Mouse (Mus musculus) heart, embryonic 10.5 days (tissue): ENCODE results near the gene Gm17657. TPM values are rescaled to one million over a fixed set of nuclear protein-coding genes. Genes with fewer than 3 reads are reported as not detected.

ENCODE experiments used
- DNase-seq: peaks from one replicate; pipeline ENCODE4 v3.0.0-alpha.2; 2017; ENCODE audit warnings: low spot score
- H3K27ac ChIP-seq: fragments of 300-500 bp; sonication (generic); 2 replicates; pipeline ENCODE4 v1.5.1; 2016; ENCODE audit warnings: mild to moderate bottlenecking
- H3K27me3 ChIP-seq: fragments of 300-500 bp; sonication (generic); 2 replicates; pipeline ENCODE4 v1.6.1; 2016; ENCODE audit warnings: mild to moderate bottlenecking; ENCODE audit not compliant: poor library complexity, insufficient read depth, severe bottlenecking
- H3K36me3 ChIP-seq: fragments of 300-500 bp; sonication (generic); 2 replicates; pipeline ENCODE4 v1.6.1; 2016; ENCODE audit warnings: mild to moderate bottlenecking, moderate library complexity
- H3K4me1 ChIP-seq: fragments of 300-500 bp; sonication (generic); 2 replicates; pipeline ENCODE4 v1.6.1; 2016; ENCODE audit warnings: mild to moderate bottlenecking
- H3K4me3 ChIP-seq: fragments of 300-500 bp; sonication (generic); 2 replicates; pipeline ENCODE4 v1.5.1; 2016; ENCODE audit warnings: mild to moderate bottlenecking, moderate library complexity
- H3K9me3 ChIP-seq: fragments of 300-500 bp; sonication (generic); 2 replicates; pipeline ENCODE4 v1.6.1; 2016; ENCODE audit warnings: mild to moderate bottlenecking, moderate library complexity
- whole genome bisulfite sequencing: fragments of 180-500 bp; shearing (Covaris S2); methylation state at CpG from one replicate; pipeline ENCODE4 v1.1.7; 2016; 5-methylcytosine and 5-hydroxymethylcytosine counted together
- polyA plus RNA-seq: library from polyadenylated mRNA; unstranded; fragments of >200 nt; fragmentation: Nextera tagmentation; extraction: Ambion mirVana; gene quantifications from 2 replicates; pipeline ENCODE4 v1.2.1, GENCODE M21; 2016

The Gm17657 gene
- polyA plus RNA-seq, 1 experiment from 2014 or later, result not detected

- peaks cover 14% of the 10 kb centered on the region for H3K4me1 ChIP-seq
- WGBS, result 71% methylated on average over 6 of the region's 6 CpGs
These were observed 53.0 kb downstream of the Gm17657 start for GRCm38 (mm10) chr17:29496211-29497070.

DNA sequence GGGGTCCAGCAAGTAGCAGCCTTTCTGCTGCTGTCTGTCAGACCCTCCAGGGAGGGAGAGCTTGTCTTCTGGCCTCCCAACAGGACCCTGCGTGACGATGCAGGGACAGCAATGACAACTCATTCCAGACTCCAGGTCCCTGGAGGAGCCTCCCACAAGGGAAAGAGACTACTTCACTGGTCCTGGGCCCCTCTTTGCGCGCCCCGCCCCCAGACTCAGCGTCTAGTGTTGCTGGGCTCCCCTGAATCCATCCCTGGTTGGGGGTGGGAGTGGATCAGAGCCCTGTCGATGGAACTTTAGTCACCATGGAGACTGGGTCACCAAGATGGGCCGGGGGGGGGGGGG lies 54.7 kb downstream of the Gm17657 start:
- Histone ChIP-seq H3K27ac (peak overlapping the region; percentile 30; the same call in 1 of the 2 replicates), H3K9me3 (no peaks in the 10 kb centered on the region), H3K36me3 (peaks cover 32% of the 10 kb centered on the region), H3K4me3 (peak overlapping the region; percentile 3; the same call in 1 of the 2 replicates), H3K4me1 (peaks cover 23% of the 10 kb centered on the region), H3K27me3 (no peaks in the 10 kb centered on the region)
- DNase-seq, result no peak
- WGBS, result 63% methylated on average over 7 of the region's 8 CpGs

More at GRCm38 (mm10) chr17:29496211-29497070, 53.0 kb downstream of the Gm17657 start:
- Histone ChIP-seq H3K36me3 (peaks cover 32% of the 10 kb centered on the region), H3K27ac (0 out of 2 replicates have a peak overlapping the region, but pooled peaks have one; percentile 3), H3K9me3 (no peaks in the 10 kb centered on the region), H3K4me3 (no peak overlapping the region), H3K27me3 (no peaks in the 10 kb centered on the region)
- no peak for DNase-seq

DNA sequence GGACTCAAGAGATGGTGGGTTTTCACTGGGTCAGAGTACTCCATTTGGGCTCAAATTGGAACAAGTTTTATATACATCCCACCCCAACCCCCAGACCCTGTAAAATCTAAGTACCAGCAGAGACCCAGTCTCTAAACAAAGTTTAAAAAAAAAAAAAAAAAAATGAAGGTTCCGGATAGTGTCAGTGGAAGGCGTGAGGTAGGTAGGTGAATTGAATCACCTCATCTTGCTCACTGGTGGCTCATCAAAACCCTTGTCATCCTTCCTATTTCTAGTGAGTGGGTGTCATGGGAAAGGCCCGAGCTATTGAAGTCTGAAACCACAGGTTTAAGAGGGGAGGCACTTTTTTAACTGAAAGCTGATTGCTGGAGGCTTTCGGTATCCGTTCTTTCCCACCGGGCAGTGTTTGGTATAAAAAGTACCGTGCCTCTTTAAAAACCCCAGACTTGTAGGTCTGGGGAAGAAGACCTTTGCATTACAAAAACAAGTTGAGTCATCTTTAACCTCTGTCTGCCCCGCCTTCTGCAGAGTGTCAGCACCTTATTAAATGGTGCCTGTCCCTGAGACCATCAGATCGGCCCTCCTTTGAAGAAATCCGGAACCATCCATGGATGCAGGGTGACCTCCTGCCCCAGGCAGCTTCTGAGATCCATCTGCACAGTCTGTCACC lies 55.2 kb downstream of the Gm17657 start:
- H3K36me3 ChIP-seq, result peaks cover 32% of the 10 kb centered on the region
- no peak for DNase-seq
- WGBS, result 76% methylated on average over 10 of the region's 10 CpGs
- H3K4me3 ChIP-seq, result peak overlapping the region; percentile 3; the same call in 1 of the 2 replicates
- no peaks in the 10 kb centered on the region for H3K9me3 ChIP-seq
- peak overlapping the region; percentile 96 for H3K27ac ChIP-seq
- H3K4me1 ChIP-seq, result peaks cover 28% of the 10 kb centered on the region
- H3K27me3 ChIP-seq, result no peaks in the 10 kb centered on the region

GRCm38 (mm10) chr17:29493461-29493980 lies 55.9 kb downstream of the Gm17657 start:
- WGBS, result 75% methylated on average over 11 of the region's 11 CpGs
- Histone ChIP-seq H3K4me1 (peaks cover 35% of the 10 kb centered on the region), H3K9me3 (no peaks in the 10 kb centered on the region)

DNA sequence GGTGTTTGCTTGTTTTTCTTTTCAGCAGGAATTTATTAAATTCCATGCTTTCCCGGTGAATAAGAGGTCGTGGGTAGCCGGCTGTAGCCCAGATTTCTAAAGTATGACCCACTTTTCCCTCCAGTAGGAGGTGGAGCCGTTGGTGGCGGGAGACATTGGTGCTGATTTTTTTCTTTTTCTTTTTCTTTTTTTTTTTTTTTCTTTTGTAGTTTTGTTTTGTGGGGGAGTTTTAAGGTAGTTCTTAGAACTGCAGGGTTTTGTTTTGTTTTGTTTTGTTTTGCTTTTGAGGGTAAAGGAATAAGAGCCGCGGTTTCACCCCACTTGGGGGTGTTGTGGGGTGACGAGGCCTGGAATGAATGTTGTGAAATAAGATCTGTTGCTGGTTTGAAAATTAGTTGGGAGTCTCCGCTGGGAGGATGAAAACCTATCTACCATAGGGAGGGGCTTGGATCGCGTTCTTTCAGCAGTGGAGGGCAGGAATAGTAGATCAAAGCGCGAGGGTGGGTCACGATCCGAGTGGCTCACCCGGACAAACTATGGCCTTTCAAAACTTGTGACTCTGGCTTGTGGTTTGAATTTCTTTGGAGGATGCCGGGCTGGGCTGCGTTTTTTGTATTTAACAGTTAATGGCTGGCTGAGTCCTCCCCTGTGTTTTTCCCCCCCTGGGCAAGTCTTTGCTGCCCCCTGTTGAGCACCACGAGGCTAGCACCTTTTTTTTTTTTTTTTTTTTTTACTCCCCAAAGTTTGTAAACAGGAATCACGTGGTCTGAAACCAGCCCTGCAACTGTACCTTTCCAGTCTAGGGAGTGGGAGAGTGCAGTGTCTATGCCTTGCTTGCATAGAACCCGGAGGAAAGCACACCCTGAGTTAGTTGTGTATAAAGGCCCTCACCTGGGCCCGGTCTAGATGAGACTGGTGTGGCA lies 56.9 kb downstream of the Gm17657 start:
- no peaks in the 10 kb centered on the region for H3K27me3 ChIP-seq
- peaks cover 33% of the 10 kb centered on the region for H3K4me1 ChIP-seq
- 2% methylated on average over 22 of the region's 22 CpGs for WGBS
- peak overlapping the region; percentile 96 for H3K27ac ChIP-seq
- peaks cover 32% of the 10 kb centered on the region for H3K36me3 ChIP-seq
- H3K9me3 ChIP-seq, result no peaks in the 10 kb centered on the region
- peak overlapping the region; percentile 91 for H3K4me3 ChIP-seq
- DNase-seq, result peak; percentile 83

More at GRCm38 (mm10) chr17:29493461-29493980, 55.9 kb downstream of the Gm17657 start:
- Histone ChIP-seq H3K36me3 (peaks cover 32% of the 10 kb centered on the region), H3K27me3 (no peaks in the 10 kb centered on the region), H3K27ac (peak overlapping the region; percentile 96), H3K4me3 (peak overlapping the region; percentile 91)
- DNase-seq, result no peak

DNA sequence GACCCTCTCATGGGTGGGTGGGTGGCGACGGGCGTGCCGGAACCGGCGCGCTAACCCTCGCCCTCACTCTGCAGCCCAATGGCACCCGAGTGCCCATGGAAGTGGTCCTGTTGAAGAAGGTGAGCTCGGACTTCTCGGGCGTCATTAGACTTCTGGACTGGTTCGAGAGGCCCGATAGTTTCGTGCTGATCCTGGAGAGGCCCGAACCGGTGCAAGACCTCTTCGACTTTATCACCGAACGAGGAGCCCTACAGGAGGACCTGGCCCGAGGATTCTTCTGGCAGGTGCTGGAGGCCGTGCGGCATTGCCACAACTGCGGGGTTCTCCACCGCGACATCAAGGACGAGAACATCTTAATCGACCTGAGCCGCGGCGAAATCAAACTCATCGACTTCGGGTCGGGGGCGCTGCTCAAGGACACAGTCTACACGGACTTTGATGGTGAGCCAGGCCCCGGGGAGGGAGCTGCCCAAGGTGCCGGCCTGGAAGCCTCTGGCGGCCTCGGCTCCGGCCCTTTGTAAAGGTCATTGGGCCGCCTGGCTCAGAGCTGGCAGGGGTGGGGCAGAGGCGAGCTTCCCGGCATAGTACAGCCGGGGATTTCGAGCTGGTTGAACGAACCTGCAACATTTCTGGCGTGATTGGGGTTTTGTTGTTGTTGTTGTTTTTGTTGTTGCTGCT lies 57.7 kb downstream of the Gm17657 start:
- H3K9me3 ChIP-seq, result no peaks in the 10 kb centered on the region
- H3K4me1 ChIP-seq, result peaks cover 33% of the 10 kb centered on the region
- H3K27ac ChIP-seq, result peak overlapping the region; percentile 96
- DNase-seq, result no peak
- H3K4me3 ChIP-seq, result peak overlapping the region; percentile 91
- H3K27me3 ChIP-seq, result no peaks in the 10 kb centered on the region
- H3K36me3 ChIP-seq, result peaks cover 32% of the 10 kb centered on the region
- under 1% methylated on average over 48 of the region's 48 CpGs for WGBS

GRCm38 (mm10) chr17:29490713-29491581 lies 58.5 kb downstream of the Gm17657 start, which contains the start of gene Pim1:
Pim1 (plus strand) TSS chr17:29490753.
- Histone ChIP-seq H3K36me3 (peaks cover 26% of the 10 kb centered on the region), H3K27ac (peak within 1 kb of the TSS; percentile 96), H3K9me3 (no peaks in the 10 kb centered on the region), H3K4me3 (peak within 1 kb of the TSS; percentile 91), H3K27me3 (no peaks in the 10 kb centered on the region), H3K4me1 (peaks cover 33% of the 10 kb centered on the region)
- DNase-seq, result peak; percentile 89
- WGBS, result under 1% methylated on average over 92 of the region's 99 CpGs

DNA sequence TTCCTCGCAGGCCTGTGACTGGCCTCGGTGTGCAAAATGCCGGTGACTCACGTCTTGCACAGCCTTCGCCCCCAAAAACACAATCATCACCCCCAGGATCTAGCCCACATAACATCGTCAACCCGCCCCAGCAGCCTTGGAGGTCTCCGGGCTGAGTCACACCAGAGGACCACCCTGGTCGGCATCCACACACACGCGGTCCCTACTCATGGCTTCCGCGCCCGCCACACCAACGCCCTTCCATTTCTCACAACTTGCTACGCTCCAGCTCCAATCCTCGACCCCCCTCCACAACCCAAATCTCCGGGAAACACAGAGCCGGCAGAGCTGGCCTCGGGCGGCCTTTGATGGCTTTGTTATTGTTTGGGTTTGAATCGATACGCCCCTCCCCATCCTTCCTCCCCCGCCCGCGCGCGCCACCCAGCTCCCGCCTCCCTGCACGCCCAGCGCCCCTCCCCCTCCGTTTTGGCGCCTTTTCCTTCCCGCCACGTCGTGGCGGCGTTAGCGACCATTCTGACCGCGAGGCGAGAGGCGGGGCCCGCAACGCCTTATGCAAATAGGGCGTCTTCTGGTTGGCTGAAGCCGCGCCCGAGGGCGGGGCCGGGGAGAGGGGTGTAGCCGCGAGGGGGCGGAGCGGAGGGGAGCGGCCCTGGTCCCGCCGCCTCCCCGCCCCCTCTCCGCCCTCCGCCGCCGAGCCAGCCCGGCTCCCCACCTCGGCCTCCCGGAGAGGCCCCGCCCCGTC lies 59.3 kb downstream of the Gm17657 start:
- Histone ChIP-seq H3K36me3 (peaks cover 25% of the 10 kb centered on the region), H3K27ac (peak overlapping the region; percentile 96), H3K4me3 (peak overlapping the region; percentile 91), H3K4me1 (peaks cover 33% of the 10 kb centered on the region), H3K9me3 (no peaks in the 10 kb centered on the region), H3K27me3 (no peaks in the 10 kb centered on the region)
- under 1% methylated on average over 56 of the region's 68 CpGs for WGBS
- DNase-seq, result peak; percentile 100

DNA sequence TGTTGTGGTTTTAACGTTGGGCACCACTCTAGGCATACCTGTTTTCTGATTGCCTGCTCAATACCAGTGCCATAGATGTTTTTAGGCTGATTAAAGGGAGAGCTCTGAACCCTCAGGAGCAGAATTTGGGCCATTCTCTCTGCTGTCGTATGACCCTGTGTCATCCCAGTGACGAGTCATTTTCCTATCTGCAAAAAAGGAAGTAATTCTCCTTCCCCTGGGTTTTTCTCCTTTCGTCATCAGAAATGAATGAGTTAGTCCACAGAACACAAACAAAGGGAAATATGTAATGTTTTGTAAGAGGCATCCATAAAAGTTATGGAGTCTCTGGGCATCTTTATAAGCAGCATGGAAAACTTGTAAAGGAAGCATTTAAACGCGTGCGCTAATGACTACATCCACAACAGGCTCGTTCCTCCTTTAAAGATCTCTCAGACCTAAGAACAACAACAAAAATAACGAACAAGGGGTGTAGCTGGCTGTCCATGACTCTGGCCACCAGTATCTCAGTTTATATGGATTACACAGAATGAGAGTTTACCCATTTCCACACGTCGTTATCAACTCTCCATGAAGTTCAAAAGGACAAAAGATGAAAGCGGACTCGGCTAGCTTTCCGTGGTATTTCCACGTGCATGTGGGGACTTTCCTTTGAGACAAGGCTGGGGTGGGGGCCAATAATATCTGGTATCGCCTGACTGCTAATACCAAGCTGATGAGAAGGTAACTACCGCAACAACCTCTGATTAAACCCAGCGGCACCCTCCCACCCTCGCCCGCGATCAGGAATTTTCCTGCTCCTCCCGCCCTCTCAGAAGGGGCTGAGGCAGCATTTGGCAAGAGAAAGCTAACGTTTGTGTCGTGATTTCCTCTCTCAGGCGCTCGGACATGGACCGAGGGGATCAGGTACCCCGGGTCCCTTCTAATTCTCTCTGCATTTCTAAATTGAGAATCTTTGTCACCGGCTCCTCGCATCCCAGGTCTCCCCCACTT lies 60.2 kb downstream of the Gm17657 start:
- Histone ChIP-seq H3K4me3 (peak overlapping the region; percentile 91), H3K27me3 (no peaks in the 10 kb centered on the region), H3K36me3 (peaks cover 19% of the 10 kb centered on the region), H3K27ac (peak overlapping the region; percentile 96), H3K9me3 (no peaks in the 10 kb centered on the region), H3K4me1 (peaks cover 28% of the 10 kb centered on the region)
- WGBS, result 6% methylated on average over 30 of the region's 30 CpGs
- peak; percentile 89 for DNase-seq
